Mouse (Mus musculus) inflammation-experienced regulatory T-cells, adult 6 months (primary cell): ENCODE data around the gene Nkrf. TPM values are rescaled to one million over a fixed set of nuclear protein-coding genes. Genes with fewer than 3 reads are reported as not detected.

Experiments
- ATAC-seq: one replicate; pipeline ENCODE4 v1.8.0; 2017
- polyA plus RNA-seq, 3 experiments: library from polyadenylated mRNA; unstranded; fragments of 100-300 nt; shearing (Covaris generic); gene quantifications; one replicate each; pipeline ENCODE4 v1.2.1; 2017

The Nkrf gene
- polyA plus RNA-seq, 3 experiments from 2014 or later, result 1.5 to 5.6 (median 2.7) TPM

GRCm38 (mm10) chrX:36852631-36853030, 50.1 kb downstream of the Nkrf start:
- no peak for ATAC-seq

- ATAC-seq, result no peak
These were observed 55.5 kb downstream of the Nkrf start for GRCm38 (mm10) chrX:36847152-36847551.

- ATAC-seq, result no peak
These were observed 59.2 kb downstream of the Nkrf start for GRCm38 (mm10) chrX:36843346-36843990.

- no peak for ATAC-seq
These were observed 61.0 kb downstream of the Nkrf start for GRCm38 (mm10) chrX:36841698-36842097.

- no peak for ATAC-seq
These were observed 63.3 kb downstream of the Nkrf start for GRCm38 (mm10) chrX:36839391-36839790.

Other genes starting within 250 kb of the Nkrf start
- gene Slc25a43, start 159.2 kb downstream of the Nkrf start, polyA plus RNA-seq, result under 1 TPM in 2 of 3 experiments, not detected in 1; 0.47 to 0.50 TPM
- 1,000 to 10,000 TPM; 1,142 to 1,516 (median 1,275) TPM for gene Slc25a5, start 107.2 kb downstream of the Nkrf start, polyA plus RNA-seq
- 100 to 1,000 TPM; 124 to 197 (median 127) TPM for gene Ube2a, start 29.0 kb downstream of the Nkrf start, polyA plus RNA-seq
- 10 to 100 TPM; 26.9 to 28.7 (median 27.7) TPM for gene C330007P06Rik, start 28.8 kb downstream of the Nkrf start, polyA plus RNA-seq
- gene Sept6, start 88.9 kb upstream of the Nkrf start, polyA plus RNA-seq, result 100 to 1,000 TPM; 122 to 151 (median 141) TPM
- not detected for gene Sowahd, start 145.9 kb upstream of the Nkrf start, polyA plus RNA-seq
- gene Rpl39, start 182.5 kb upstream of the Nkrf start, polyA plus RNA-seq, result 1,000 to 10,000 TPM in 1 of 3 experiments, 100 to 1,000 TPM in 2; 704 to 1,016 (median 774) TPM
- gene Upf3b, start 207.4 kb upstream of the Nkrf start, polyA plus RNA-seq, result 10 to 100 TPM; 38.3 to 47.1 (median 39.0) TPM
- 10 to 100 TPM; 21.7 to 35.3 (median 33.7) TPM for gene Nkap, start 223.9 kb upstream of the Nkrf start, polyA plus RNA-seq